Mouse (Mus musculus): Measurements from ENCODE around the gene Ankub1. TPM values are rescaled to one million over a fixed set of nuclear protein-coding genes. Genes with fewer than 3 reads are reported as not detected.

The Ankub1 gene
- polyA plus RNA-seq (2014; fragmentation: Nextera tagmentation; extraction: Ambion mirVana) = 0.08 and 0.20 TPM in 2 replicates

GRCm38 (mm10) chr3:57692719-57693118 lies at the start of gene Ankub1:
Gene Ankub1, minus strand, starts transcription at chr3:57692799.
- WGBS = 64% methylated on average over 2 of the region's 2 CpGs
- Histone ChIP-seq H3K4me1 (replicated peaks; ENCODE audit: control insufficient read depth, insufficient read depth, low read length) (no peaks in the 10 kb centered on the region), H3K4me3 (ENCODE audit: low read depth, low read length) (no peak within 1 kb of the TSS), H3K27ac (ENCODE audit: low read depth, low read length) (no peak within 1 kb of the TSS), H3K9ac (ENCODE audit: low read depth, low read length) (no peak within 1 kb of the TSS), H3K4me2 (replicated peaks; ENCODE audit: low read depth, low read length) (no peak within 1 kb of the TSS), H3K27me3 (ENCODE audit: control insufficient read depth, insufficient read depth, low read length) (no peaks in the 10 kb centered on the region), H3K36me3 (ENCODE audit: control insufficient read depth, insufficient read depth, low read length) (no peaks in the 10 kb centered on the region), H3K9me3 (ENCODE audit: control insufficient read depth, low read length) (no peaks in the 10 kb centered on the region)
- no peak for DNase-seq (ENCODE audit: low spot score)
- no peak for ATAC-seq (ENCODE audit: low FRiP score)

- no peak for DNase-seq (ENCODE audit: low spot score)
- ATAC-seq (ENCODE audit: low FRiP score) = no peak
- Histone ChIP-seq H3K4me2 (replicated peaks; ENCODE audit: low read depth, low read length) (no peak overlapping the region), H3K4me3 (ENCODE audit: low read depth, low read length) (no peak overlapping the region), H3K27ac (ENCODE audit: low read depth, low read length) (no peak overlapping the region), H3K4me1 (replicated peaks; ENCODE audit: control insufficient read depth, insufficient read depth, low read length) (0 out of 2 replicates have a peak, but pooled peaks cover 3% of the 10 kb centered on the region), H3K27me3 (ENCODE audit: control insufficient read depth, insufficient read depth, low read length) (no peaks in the 10 kb centered on the region), H3K9me3 (ENCODE audit: control insufficient read depth, low read length) (no peaks in the 10 kb centered on the region), H3K36me3 (ENCODE audit: control insufficient read depth, insufficient read depth, low read length) (no peaks in the 10 kb centered on the region), H3K9ac (ENCODE audit: low read depth, low read length) (no peak overlapping the region)
- 92% methylated on average over 1 of the region's 1 CpGs for WGBS
These were observed 47.2 kb upstream of the Ankub1 start for GRCm38 (mm10) chr3:57739830-57740229.

- Histone ChIP-seq H3K4me1 (replicated peaks; ENCODE audit: control insufficient read depth, insufficient read depth, low read length) (0 out of 2 replicates have a peak, but pooled peaks cover 3% of the 10 kb centered on the region), H3K4me2 (replicated peaks; ENCODE audit: low read depth, low read length) (peak overlapping the region; percentile 63), H3K27me3 (ENCODE audit: control insufficient read depth, insufficient read depth, low read length) (no peaks in the 10 kb centered on the region), H3K9ac (ENCODE audit: low read depth, low read length) (peak overlapping the region; percentile 81), H3K27ac (ENCODE audit: low read depth, low read length) (peak overlapping the region; percentile 85), H3K36me3 (ENCODE audit: control insufficient read depth, insufficient read depth, low read length) (no peaks in the 10 kb centered on the region), H3K4me3 (ENCODE audit: low read depth, low read length) (peak overlapping the region; percentile 78), H3K9me3 (ENCODE audit: control insufficient read depth, low read length) (no peaks in the 10 kb centered on the region)
- 3% methylated on average over 13 of the region's 13 CpGs for WGBS
- ATAC-seq (ENCODE audit: low FRiP score) = no peak
- peak; percentile 15 for DNase-seq (ENCODE audit: low spot score)
These were observed 44.0 kb upstream of the Ankub1 start for GRCm38 (mm10) chr3:57736419-57737095.

GRCm38 (mm10) chr3:57735511-57736370 lies 43.1 kb upstream of the Ankub1 start, which contains the start of gene Rnf13:
Gene Rnf13, plus strand, starts transcription at chr3:57736062.
- ATAC-seq (ENCODE audit: low FRiP score) = peak; percentile 100
- H3K36me3 ChIP-seq (ENCODE audit: control insufficient read depth, insufficient read depth, low read length) = no peaks in the 10 kb centered on the region
- H3K27me3 ChIP-seq (ENCODE audit: control insufficient read depth, insufficient read depth, low read length) = no peaks in the 10 kb centered on the region
- peak within 1 kb of the TSS; percentile 81 for H3K9ac ChIP-seq (ENCODE audit: low read depth, low read length)
- H3K27ac ChIP-seq (ENCODE audit: low read depth, low read length) = peak within 1 kb of the TSS; percentile 85
- peak within 1 kb of the TSS; percentile 78 for H3K4me3 ChIP-seq (ENCODE audit: low read depth, low read length)
- under 1% methylated on average over 59 of the region's 59 CpGs for WGBS
- peak within 1 kb of the TSS; percentile 63 for H3K4me2 ChIP-seq (replicated peaks; ENCODE audit: low read depth, low read length)
- 0 out of 2 replicates have a peak, but pooled peaks cover 3% of the 10 kb centered on the region for H3K4me1 ChIP-seq (replicated peaks; ENCODE audit: control insufficient read depth, insufficient read depth, low read length)
- DNase-seq (ENCODE audit: low spot score) = peak; percentile 95
- no peaks in the 10 kb centered on the region for H3K9me3 ChIP-seq (ENCODE audit: control insufficient read depth, low read length)

GRCm38 (mm10) chr3:57732206-57732915 lies 39.8 kb upstream of the Ankub1 start:
- Histone ChIP-seq H3K9ac (ENCODE audit: low read depth, low read length) (no peak overlapping the region), H3K27ac (ENCODE audit: low read depth, low read length) (no peak overlapping the region), H3K9me3 (ENCODE audit: control insufficient read depth, low read length) (no peaks in the 10 kb centered on the region), H3K36me3 (ENCODE audit: control insufficient read depth, insufficient read depth, low read length) (no peaks in the 10 kb centered on the region), H3K4me2 (replicated peaks; ENCODE audit: low read depth, low read length) (no peak overlapping the region), H3K4me1 (replicated peaks; ENCODE audit: control insufficient read depth, insufficient read depth, low read length) (0 out of 2 replicates have a peak, but pooled peaks cover 3% of the 10 kb centered on the region), H3K4me3 (ENCODE audit: low read depth, low read length) (no peak overlapping the region), H3K27me3 (ENCODE audit: control insufficient read depth, insufficient read depth, low read length) (no peaks in the 10 kb centered on the region)
- no peak for ATAC-seq (ENCODE audit: low FRiP score)
- 77% methylated on average over 5 of the region's 5 CpGs for WGBS
- DNase-seq (ENCODE audit: low spot score) = no peak

- Histone ChIP-seq H3K4me2 (replicated peaks; ENCODE audit: low read depth, low read length) (no peak overlapping the region), H3K27ac (ENCODE audit: low read depth, low read length) (no peak overlapping the region), H3K9ac (ENCODE audit: low read depth, low read length) (no peak overlapping the region), H3K4me3 (ENCODE audit: low read depth, low read length) (no peak overlapping the region), H3K27me3 (ENCODE audit: control insufficient read depth, insufficient read depth, low read length) (no peaks in the 10 kb centered on the region), H3K9me3 (ENCODE audit: control insufficient read depth, low read length) (no peaks in the 10 kb centered on the region), H3K36me3 (ENCODE audit: control insufficient read depth, insufficient read depth, low read length) (no peaks in the 10 kb centered on the region), H3K4me1 (replicated peaks; ENCODE audit: control insufficient read depth, insufficient read depth, low read length) (no peaks in the 10 kb centered on the region)
- WGBS = 90% methylated on average over 6 of the region's 6 CpGs
- DNase-seq (ENCODE audit: low spot score) (no peak), ATAC-seq (ENCODE audit: low FRiP score) (no peak)
These were observed 21.6 kb upstream of the Ankub1 start for GRCm38 (mm10) chr3:57714151-57714550.

GRCm38 (mm10) chr3:57696779-57697178 lies 4.2 kb upstream of the Ankub1 start:
- H3K9ac ChIP-seq (ENCODE audit: low read depth, low read length) = no peak overlapping the region
- DNase-seq (ENCODE audit: low spot score) (no peak), ATAC-seq (ENCODE audit: low FRiP score) (no peak)
- no peaks in the 10 kb centered on the region for H3K27me3 ChIP-seq (ENCODE audit: control insufficient read depth, insufficient read depth, low read length)
- WGBS = 97% methylated on average over 9 of the region's 9 CpGs
- no peaks in the 10 kb centered on the region for H3K36me3 ChIP-seq (ENCODE audit: control insufficient read depth, insufficient read depth, low read length)
- H3K4me1 ChIP-seq (replicated peaks; ENCODE audit: control insufficient read depth, insufficient read depth, low read length) = no peaks in the 10 kb centered on the region
- no peaks in the 10 kb centered on the region for H3K9me3 ChIP-seq (ENCODE audit: control insufficient read depth, low read length)
- no peak overlapping the region for H3K27ac ChIP-seq (ENCODE audit: low read depth, low read length)
- H3K4me2 ChIP-seq (replicated peaks; ENCODE audit: low read depth, low read length) = no peak overlapping the region
- no peak overlapping the region for H3K4me3 ChIP-seq (ENCODE audit: low read depth, low read length)

- Histone ChIP-seq H3K4me1 (replicated peaks; ENCODE audit: control insufficient read depth, insufficient read depth, low read length) (no peaks in the 10 kb centered on the region), H3K27ac (ENCODE audit: low read depth, low read length) (no peak overlapping the region), H3K4me2 (replicated peaks; ENCODE audit: low read depth, low read length) (no peak overlapping the region), H3K36me3 (ENCODE audit: control insufficient read depth, insufficient read depth, low read length) (no peaks in the 10 kb centered on the region), H3K4me3 (ENCODE audit: low read depth, low read length) (no peak overlapping the region), H3K9ac (ENCODE audit: low read depth, low read length) (no peak overlapping the region), H3K27me3 (ENCODE audit: control insufficient read depth, insufficient read depth, low read length) (no peaks in the 10 kb centered on the region), H3K9me3 (ENCODE audit: control insufficient read depth, low read length) (no peaks in the 10 kb centered on the region)
- DNase-seq (ENCODE audit: low spot score) (no peak), ATAC-seq (ENCODE audit: low FRiP score) (no peak)
- WGBS = 91% methylated on average over 4 of the region's 4 CpGs
These were observed 3.6 kb upstream of the Ankub1 start for GRCm38 (mm10) chr3:57696249-57696648.

Measured in hindbrain, embryonic 11.5 days (tissue).